Mouse (Mus musculus): ENCODE data around the gene Peak1. TPM values are rescaled to one million over a fixed set of nuclear protein-coding genes. Genes with fewer than 3 reads are reported as not detected.
A peak's percentile ranks its signal among the peaks of the same experiment; 100 is the strongest.
"Not testable (repeated sequence)": the region's sequence is repeated elsewhere in the genome, so short reads cannot be mapped to it uniquely, and the experiment has no call there.

The Peak1 gene
- polyA plus RNA-seq, 1 experiment from 2014 or later = 10.7 TPM

DNA sequence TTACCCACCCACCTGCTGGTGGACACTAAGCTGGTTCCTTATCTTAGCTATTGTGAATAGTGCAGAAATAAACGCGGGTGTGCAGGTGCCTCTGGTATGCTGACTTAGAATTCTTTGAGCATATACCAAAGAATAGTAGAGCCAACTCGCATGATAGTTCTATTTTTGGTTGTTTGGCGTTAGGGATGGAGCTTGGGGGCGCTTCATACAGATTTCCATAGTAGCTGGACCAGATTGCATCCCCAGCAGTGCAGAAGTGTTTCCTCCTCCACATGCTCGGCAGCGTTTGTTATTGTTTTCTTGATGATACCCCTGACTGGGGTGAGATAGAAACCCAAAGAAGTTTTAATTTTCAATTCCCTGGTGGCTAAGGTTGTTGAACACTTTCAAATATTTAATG is 21.8 kb upstream of the Peak1 start:
- WGBS = 39% methylated on average over 7 of the region's 7 CpGs
- no peak overlapping the region for H3K4me3 ChIP-seq
- H3K4me2 ChIP-seq = no peak overlapping the region
- no peak for ATAC-seq (ENCODE audit: extremely low read depth, insufficient number of reproducible peaks, low FRiP score, low TSS enrichment)
- H3K27me3 ChIP-seq (replicated peaks) = no peaks in the 10 kb centered on the region
- H3K36me3 ChIP-seq = no peaks in the 10 kb centered on the region
- H3K9me3 ChIP-seq = no peaks in the 10 kb centered on the region
- H3K4me1 ChIP-seq = peaks cover 9% of the 10 kb centered on the region
- no peak overlapping the region for H3K9ac ChIP-seq
- H3K27ac ChIP-seq (replicated peaks) = no peak overlapping the region

DNA sequence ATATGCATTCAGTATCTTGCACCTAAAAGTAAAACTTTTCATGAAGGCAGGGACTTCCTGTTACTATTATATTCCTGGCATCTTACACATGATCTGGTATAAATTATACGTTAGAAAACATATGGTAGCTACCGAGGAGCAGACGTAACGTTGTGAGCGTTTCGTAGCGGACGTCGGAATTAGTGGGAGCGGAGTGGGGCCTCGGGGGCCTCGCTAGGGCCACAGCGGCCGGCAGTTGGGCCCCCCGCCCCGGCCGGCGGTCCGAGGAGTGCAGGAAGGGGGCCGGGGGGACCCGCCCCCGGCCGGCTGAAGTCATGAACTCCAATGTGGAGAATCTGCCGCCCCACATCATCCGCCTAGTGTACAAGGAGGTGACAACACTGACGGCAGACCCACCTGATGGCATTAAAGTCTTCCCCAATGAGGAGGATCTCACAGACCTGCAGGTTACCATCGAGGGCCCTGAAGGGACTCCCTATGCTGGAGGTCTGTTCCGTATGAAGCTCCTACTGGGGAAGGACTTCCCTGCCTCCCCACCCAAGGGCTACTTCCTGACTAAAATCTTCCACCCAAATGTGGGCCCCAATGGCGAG is 19.5 kb upstream of the Peak1 start:
- not testable (repeated sequence) for H3K9me3 ChIP-seq; H3K4me2 ChIP-seq; H3K27me3 ChIP-seq (replicated peaks); H3K4me3 ChIP-seq; H3K9ac ChIP-seq; ATAC-seq (ENCODE audit: extremely low read depth, insufficient number of reproducible peaks, low FRiP score, low TSS enrichment); H3K27ac ChIP-seq (replicated peaks); H3K36me3 ChIP-seq
- peaks cover 14% of the 10 kb centered on the region for H3K4me1 ChIP-seq
- WGBS = 83% methylated on average over 23 of the region's 29 CpGs

- Histone ChIP-seq H3K9me3 (no peaks in the 10 kb centered on the region), H3K4me2 (no peak overlapping the region), H3K4me3 (no peak overlapping the region), H3K36me3 (no peaks in the 10 kb centered on the region), H3K27ac (replicated peaks) (no peak overlapping the region), H3K4me1 (peaks cover 14% of the 10 kb centered on the region), H3K9ac (no peak overlapping the region), H3K27me3 (replicated peaks) (no peaks in the 10 kb centered on the region)
- 83% methylated on average over 5 of the region's 5 CpGs for WGBS
- no peak for ATAC-seq (ENCODE audit: extremely low read depth, insufficient number of reproducible peaks, low FRiP score, low TSS enrichment)
Observed at GRCm38 (mm10) chr9:56435821-56436526, 18.1 kb upstream of the Peak1 start.

- H3K36me3 ChIP-seq = peaks cover 6% of the 10 kb centered on the region; the same call in 1 of the 2 replicates
- H3K4me1 ChIP-seq = peaks cover 51% of the 10 kb centered on the region
- no peaks in the 10 kb centered on the region for H3K9me3 ChIP-seq
- no peak for ATAC-seq (ENCODE audit: extremely low read depth, insufficient number of reproducible peaks, low FRiP score, low TSS enrichment)
- no peak overlapping the region for H3K27ac ChIP-seq (replicated peaks)
- no peak overlapping the region for H3K9ac ChIP-seq
- H3K4me3 ChIP-seq = no peak overlapping the region
- no peaks in the 10 kb centered on the region for H3K27me3 ChIP-seq (replicated peaks)
- 73% methylated on average over 4 of the region's 4 CpGs for WGBS
- H3K4me2 ChIP-seq = no peak overlapping the region
Observed at GRCm38 (mm10) chr9:56424861-56425260, 7.0 kb upstream of the Peak1 start.

DNA sequence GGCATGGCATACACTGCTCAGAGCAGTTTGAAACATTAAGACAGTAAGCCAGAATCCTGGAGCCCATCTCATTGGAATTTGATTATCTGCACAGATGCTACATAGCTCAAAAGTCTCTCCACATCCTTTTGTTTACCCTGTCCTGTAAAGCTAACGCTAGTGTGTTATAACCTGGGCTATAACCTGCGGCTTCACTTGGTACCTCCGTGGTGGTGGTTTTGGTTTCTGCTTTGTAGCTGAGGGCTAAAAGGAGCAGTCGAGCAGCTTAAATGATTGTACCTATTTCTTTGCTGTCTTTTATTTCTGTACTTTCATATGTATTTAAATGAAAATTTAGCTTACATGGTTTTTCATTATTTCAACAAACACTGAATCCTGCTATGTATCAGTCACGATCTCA is 4.1 kb upstream of the Peak1 start:
- no peak for ATAC-seq (ENCODE audit: extremely low read depth, insufficient number of reproducible peaks, low FRiP score, low TSS enrichment)
- H3K4me2 ChIP-seq = no peak overlapping the region
- peaks cover 52% of the 10 kb centered on the region for H3K4me1 ChIP-seq
- no peak overlapping the region; the same call in 1 of the 2 replicates for H3K9ac ChIP-seq
- no peaks in the 10 kb centered on the region for H3K9me3 ChIP-seq
- WGBS = 84% methylated on average over 5 of the region's 5 CpGs
- no peak overlapping the region for H3K27ac ChIP-seq (replicated peaks)
- H3K27me3 ChIP-seq (replicated peaks) = no peaks in the 10 kb centered on the region
- H3K4me3 ChIP-seq = no peak overlapping the region
- H3K36me3 ChIP-seq = peaks cover 6% of the 10 kb centered on the region; the same call in 1 of the 2 replicates

- no peak for ATAC-seq (ENCODE audit: extremely low read depth, insufficient number of reproducible peaks, low FRiP score, low TSS enrichment)
- WGBS = 57% methylated on average over 9 of the region's 9 CpGs
Observed at GRCm38 (mm10) chr9:56420892-56421601, 3.2 kb upstream of the Peak1 start.

GRCm38 (mm10) chr9:56420236-56420635 is 2.4 kb upstream of the Peak1 start:
- H3K27me3 ChIP-seq (replicated peaks) = no peaks in the 10 kb centered on the region
- WGBS = 93% methylated on average over 1 of the region's 1 CpGs
- no peak for ATAC-seq (ENCODE audit: extremely low read depth, insufficient number of reproducible peaks, low FRiP score, low TSS enrichment)
- H3K9ac ChIP-seq = 0 out of 2 replicates have a peak overlapping the region, but pooled peaks have one; percentile 29
- H3K4me3 ChIP-seq = 0 out of 2 replicates have a peak overlapping the region, but pooled peaks have one; percentile 1
- no peaks in the 10 kb centered on the region for H3K9me3 ChIP-seq
- H3K4me1 ChIP-seq = peaks cover 68% of the 10 kb centered on the region
- no peak overlapping the region for H3K27ac ChIP-seq (replicated peaks)
- H3K36me3 ChIP-seq = peaks cover 6% of the 10 kb centered on the region; the same call in 1 of the 2 replicates
- H3K4me2 ChIP-seq = peak overlapping the region; percentile 77

More at GRCm38 (mm10) chr9:56420892-56421601, 3.2 kb upstream of the Peak1 start:
- Histone ChIP-seq H3K9ac (no peak overlapping the region), H3K36me3 (peaks cover 6% of the 10 kb centered on the region; the same call in 1 of the 2 replicates), H3K4me2 (0 out of 2 replicates have a peak overlapping the region, but pooled peaks have one; percentile 14), H3K27me3 (replicated peaks) (no peaks in the 10 kb centered on the region), H3K9me3 (no peaks in the 10 kb centered on the region), H3K4me1 (peaks cover 61% of the 10 kb centered on the region), H3K4me3 (no peak overlapping the region), H3K27ac (replicated peaks) (no peak overlapping the region)

GRCm38 (mm10) chr9:56418738-56419239 is 922 bp upstream of the Peak1 start:
- peak overlapping the region; percentile 97 for H3K27ac ChIP-seq (replicated peaks)
- no peaks in the 10 kb centered on the region for H3K9me3 ChIP-seq
- peaks cover 62% of the 10 kb centered on the region for H3K4me1 ChIP-seq
- H3K36me3 ChIP-seq = peaks cover 6% of the 10 kb centered on the region; the same call in 1 of the 2 replicates
- no peak for ATAC-seq (ENCODE audit: extremely low read depth, insufficient number of reproducible peaks, low FRiP score, low TSS enrichment)
- peak overlapping the region; percentile 77 for H3K4me2 ChIP-seq
- under 1% methylated on average over 11 of the region's 11 CpGs for WGBS
- H3K4me3 ChIP-seq = peak overlapping the region; percentile 75
- peak overlapping the region; percentile 90 for H3K9ac ChIP-seq
- no peaks in the 10 kb centered on the region for H3K27me3 ChIP-seq (replicated peaks)

DNA sequence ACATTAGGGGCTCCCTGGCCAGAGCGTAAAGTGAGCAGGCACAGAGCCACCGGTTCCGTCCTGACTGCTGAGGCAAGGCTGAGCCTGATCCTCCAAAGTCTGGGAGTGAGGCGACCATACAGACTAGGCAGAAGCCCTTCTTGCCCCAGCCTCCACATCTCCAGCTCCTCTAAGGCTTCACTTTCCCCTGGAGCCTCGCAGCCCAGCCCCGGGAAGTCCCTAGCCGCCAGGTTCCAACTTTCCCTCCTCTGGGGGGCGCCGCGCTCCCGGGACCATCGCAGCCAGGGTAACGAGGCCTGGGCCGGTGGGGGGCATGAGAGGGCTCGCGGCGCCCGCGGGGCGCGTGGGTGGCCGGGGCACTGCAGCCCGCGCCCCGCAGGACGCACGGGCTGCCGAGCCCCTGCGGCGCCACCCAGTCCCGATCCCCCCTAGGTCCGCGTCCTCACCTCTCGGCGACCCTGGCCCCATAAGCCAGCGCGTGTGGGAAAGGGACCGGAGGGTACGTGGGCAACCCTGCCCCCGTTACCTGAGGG is 386 bp downstream of the Peak1 start:
- H3K36me3 ChIP-seq = peaks cover 6% of the 10 kb centered on the region; the same call in 1 of the 2 replicates
- H3K4me2 ChIP-seq = peak overlapping the region; percentile 77
- peak overlapping the region; percentile 92 for H3K9ac ChIP-seq
- H3K9me3 ChIP-seq = no peaks in the 10 kb centered on the region
- no peaks in the 10 kb centered on the region for H3K27me3 ChIP-seq (replicated peaks)
- peak overlapping the region; percentile 96 for H3K27ac ChIP-seq (replicated peaks)
- H3K4me3 ChIP-seq = peak overlapping the region; percentile 75
- ATAC-seq (ENCODE audit: extremely low read depth, insufficient number of reproducible peaks, low FRiP score, low TSS enrichment) = peak; percentile 40
- H3K4me1 ChIP-seq = peaks cover 60% of the 10 kb centered on the region
- WGBS = 0% methylated on average over 39 of the region's 40 CpGs

DNA sequence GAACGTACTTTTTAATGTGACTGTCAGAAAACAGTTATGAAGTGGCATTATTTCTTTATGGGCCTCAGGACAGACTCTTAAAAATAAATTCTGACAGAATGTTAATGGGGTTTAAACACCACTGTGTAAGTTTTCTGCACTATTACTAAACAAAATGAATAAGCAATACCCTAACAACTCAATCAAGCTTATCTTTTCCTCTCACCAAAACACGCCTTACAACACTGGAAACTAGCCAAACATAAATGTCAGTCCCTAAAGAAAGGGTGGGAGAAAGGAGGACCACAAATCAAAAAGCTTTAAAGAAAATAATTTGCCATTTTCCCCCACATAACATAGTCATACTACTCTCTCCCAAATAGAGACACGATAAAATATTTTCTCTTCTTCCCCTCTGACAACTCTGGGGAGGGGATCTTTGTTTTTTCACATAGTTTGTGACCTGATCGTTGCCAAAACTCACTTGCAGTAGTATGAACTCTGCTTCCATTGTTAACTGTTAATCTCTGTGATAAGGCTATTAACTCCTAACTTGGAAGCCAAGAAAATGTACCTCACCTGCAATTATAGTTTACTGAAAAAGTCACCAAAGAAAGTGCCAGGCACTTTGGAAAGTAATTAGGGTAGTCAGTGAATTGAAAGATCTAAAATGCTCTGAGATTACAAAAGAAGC is 1.8 kb downstream of the Peak1 start:
- Histone ChIP-seq H3K4me3 (peak overlapping the region; percentile 75), H3K9me3 (no peaks in the 10 kb centered on the region), H3K9ac (peak overlapping the region; percentile 92), H3K36me3 (peaks cover 3% of the 10 kb centered on the region; the same call in 1 of the 2 replicates), H3K4me1 (peaks cover 47% of the 10 kb centered on the region), H3K4me2 (peak overlapping the region; percentile 77), H3K27ac (replicated peaks) (no peak overlapping the region), H3K27me3 (replicated peaks) (no peaks in the 10 kb centered on the region)
- ATAC-seq (ENCODE audit: extremely low read depth, insufficient number of reproducible peaks, low FRiP score, low TSS enrichment) = no peak
- WGBS = 56% methylated on average over 4 of the region's 4 CpGs

Measured in heart, embryonic 13.5 days (tissue).